Mouse (Mus musculus) brain, embryonic 18.5 days (tissue): Measurements from ENCODE around the gene Gm17783.
"Not testable (repeated sequence)": the region's sequence is repeated elsewhere in the genome, so short reads cannot be mapped to it uniquely, and the experiment has no call there.

Experiments used
- DNase-seq: peaks from one replicate; pipeline ENCODE4 v3.0.0-alpha.2; 2012; ENCODE audit warnings: low read depth, low spot score

The Gm17783 gene

DNA sequence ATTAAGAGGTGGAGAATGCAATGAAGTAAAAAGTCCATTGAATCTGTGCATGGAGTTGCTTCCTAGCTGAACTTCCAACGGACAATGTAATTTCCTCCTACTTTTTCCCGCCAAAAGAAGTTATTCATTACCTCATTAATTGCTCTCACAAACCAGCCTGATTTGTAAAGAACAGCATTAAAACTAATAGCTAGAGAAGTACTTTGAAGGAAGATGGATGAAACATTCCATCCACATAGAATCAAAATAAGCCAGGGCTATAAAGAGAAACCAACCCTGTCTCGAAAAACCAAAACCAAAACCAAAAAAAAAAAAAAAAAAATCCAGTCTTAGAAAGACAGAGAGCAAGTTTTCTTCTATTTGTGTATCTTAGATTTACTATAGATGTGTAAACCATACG lies at the start of gene Gm17783:
Gene Gm17783 (minus strand): TSS at position 101 of the 400 bp plus-strand sequence.
- no peak for DNase-seq

DNA sequence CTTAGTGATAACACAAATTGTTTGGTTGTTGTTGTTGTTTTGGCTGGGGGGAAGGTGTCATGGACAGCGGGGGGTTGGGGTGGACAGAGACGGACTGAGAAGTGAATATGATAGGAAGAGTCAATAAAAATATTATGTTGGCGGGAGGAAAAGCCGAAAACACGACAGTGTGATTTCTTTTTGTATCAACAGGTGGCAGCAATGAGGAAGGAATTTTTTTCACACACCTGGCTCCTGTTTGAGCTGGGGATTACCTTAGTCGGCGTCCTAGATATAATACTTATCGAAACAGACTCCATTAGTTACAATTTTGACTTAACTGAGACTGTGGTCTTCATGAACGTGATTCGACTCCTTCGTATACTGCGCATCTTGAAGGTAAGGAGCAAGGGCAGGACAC lies 48.0 kb upstream of the Gm17783 start:
- DNase-seq: no peak

DNA sequence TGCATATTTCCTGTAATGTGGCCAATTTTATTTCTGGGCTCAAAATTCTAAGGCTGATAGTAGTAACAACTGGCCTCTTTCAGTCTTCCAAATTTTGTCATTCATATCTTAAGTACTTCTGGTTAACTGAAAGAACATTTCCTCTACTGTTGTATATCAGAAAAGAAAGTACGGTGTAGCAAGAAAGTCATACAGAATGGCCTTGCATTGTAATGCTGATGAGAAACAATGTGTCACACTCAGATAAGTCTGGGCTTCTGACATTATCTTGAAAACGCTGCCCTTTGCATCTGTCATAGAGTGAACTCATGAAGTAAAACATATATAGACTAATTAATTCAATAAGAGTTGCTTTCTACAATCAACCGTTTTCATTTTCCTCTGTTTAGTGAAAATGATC lies 40.5 kb upstream of the Gm17783 start:
- no peak for DNase-seq

DNA sequence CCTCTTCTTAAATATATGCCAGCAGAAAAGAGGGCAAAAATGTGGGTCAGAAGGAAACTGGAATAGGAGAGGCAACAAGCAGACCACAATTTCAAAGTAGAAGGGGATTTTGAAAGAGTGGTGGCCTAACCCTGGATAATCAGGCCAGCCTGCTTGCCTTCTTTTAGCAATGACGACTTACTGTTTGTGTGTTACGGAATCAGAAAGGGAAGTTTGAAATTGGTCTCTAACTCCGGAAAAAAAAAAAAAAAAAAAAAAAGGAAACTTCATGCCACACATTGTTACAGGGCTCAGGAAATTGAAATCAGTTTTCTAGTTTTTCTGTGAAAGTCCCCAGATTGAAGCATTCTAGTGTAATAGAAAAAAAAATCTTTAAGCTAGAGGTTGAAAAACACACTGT lies 29.9 kb upstream of the Gm17783 start:
- no peak for DNase-seq

- DNase-seq: no peak
Observed at GRCm38 (mm10) chr16:45551579-45551978, 19.7 kb upstream of the Gm17783 start.

GRCm38 (mm10) chr16:45547982-45548381 lies 16.1 kb upstream of the Gm17783 start:
- no peak for DNase-seq

DNA sequence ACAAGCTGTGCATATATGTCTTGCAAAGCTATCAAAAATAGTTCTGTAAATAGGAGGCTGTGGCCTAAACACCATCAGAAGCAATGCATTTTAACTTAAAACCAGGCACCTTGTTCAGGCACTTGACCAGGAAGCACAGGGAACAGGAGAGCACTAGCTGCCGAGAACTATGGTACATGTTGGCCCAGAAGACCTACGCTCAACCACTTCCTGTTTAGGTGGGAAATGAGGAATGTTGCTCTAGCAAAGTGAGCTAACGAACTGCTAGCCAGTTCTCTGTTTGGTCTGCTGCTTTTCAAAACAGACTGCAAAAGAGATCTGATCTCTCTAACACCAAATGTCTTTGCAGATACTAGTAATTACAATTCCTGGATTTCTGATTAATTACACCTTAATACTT lies 12.5 kb upstream of the Gm17783 start:
- no peak for DNase-seq

GRCm38 (mm10) chr16:45542108-45542507 lies 10.3 kb upstream of the Gm17783 start:
- DNase-seq: no peak

GRCm38 (mm10) chr16:45538342-45538741 lies 6.5 kb upstream of the Gm17783 start:
- DNase-seq: not testable (repeated sequence)

- DNase-seq: no peak
Observed at GRCm38 (mm10) chr16:45535009-45535408, 3.2 kb upstream of the Gm17783 start, which contains the start of gene Slc9c1. Slc9c1 (plus strand) TSS chr16:45535309.

- no peak for DNase-seq
Observed at GRCm38 (mm10) chr16:45525551-45525950, 6.3 kb downstream of the Gm17783 start.

DNA sequence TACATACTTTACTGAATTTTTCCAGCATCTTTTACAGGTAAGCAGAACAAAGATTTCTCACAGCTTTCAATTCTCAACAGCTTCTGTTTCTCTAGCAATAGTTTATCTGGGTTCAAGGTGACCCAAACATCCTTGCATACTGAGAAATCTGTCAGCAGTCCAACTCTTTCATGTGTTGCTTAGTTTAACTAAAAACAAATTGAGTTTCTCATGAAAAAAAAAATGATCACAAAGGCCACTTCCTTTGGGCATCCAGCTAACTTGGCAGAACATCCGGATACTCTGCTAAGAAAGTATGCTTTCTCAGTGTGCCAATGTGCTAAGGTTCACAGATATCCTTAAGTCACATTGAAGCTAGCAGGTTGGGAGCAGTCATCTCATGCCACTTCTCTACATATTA lies 36.5 kb downstream of the Gm17783 start:
- DNase-seq: no peak

- DNase-seq: no peak
Observed at GRCm38 (mm10) chr16:45492927-45493326, 38.9 kb downstream of the Gm17783 start, which contains the start of gene Gm609. Gm609 (minus strand) TSS chr16:45492969.

- DNase-seq: no peak
Observed at GRCm38 (mm10) chr16:45476991-45477390, 54.9 kb downstream of the Gm17783 start.

GRCm38 (mm10) chr16:45471836-45472235 lies 60.0 kb downstream of the Gm17783 start:
- DNase-seq: not testable (repeated sequence)
